In genomic region chr7:127110239-127111007, GRCm38 (mm10) we compare ENCODE assay signal across 8 mouse cellular contexts. TPM values are rescaled to one million over a fixed set of nuclear protein-coding genes. Genes with fewer than 3 reads are reported as not detected.
DNase-seq lines count a peak whose midpoint lies in the region; ATAC-seq and TF ChIP-seq lines count a peak whose summit lies in the region.

No protein-coding gene starts in this region.

- H3K36me3 ChIP-seq in embryonic facial prominence, embryonic 10.5 days (replicated peaks): no peaks in the 10 kb centered on the region
- H3K36me3 ChIP-seq in heart, embryonic 15.5 days: no peaks in the 10 kb centered on the region

- no peak overlapping the region for H3K4me3 ChIP-seq in embryonic facial prominence, embryonic 10.5 days
- H3K4me3 ChIP-seq in heart, embryonic 15.5 days: no peak overlapping the region
- H3K4me3 ChIP-seq in lung, adult 2 months (replicated peaks; ENCODE audit: extremely low read depth, low read depth, low read length): no peak overlapping the region
- H3K4me3 ChIP-seq in olfactory bulb, adult 2 months (ENCODE audit: insufficient read depth, low read depth, low read length): no peak overlapping the region

- no peak overlapping the region for H3K4me2 ChIP-seq in heart, embryonic 15.5 days

- TF ChIP-seq CTCF in lung, adult 2 months (IDR thresholded peaks at IDR 0.05; ENCODE audit: insufficient read depth, low read length): peak; percentile 92
- peak; percentile 53; the same call in 1 of the 2 replicates for TF ChIP-seq CTCF in olfactory bulb, adult 2 months (IDR thresholded peaks at IDR 0.05; ENCODE audit: insufficient read depth, low read depth, low read length)

- peak; percentile 42 for ATAC-seq in CD4-positive, CD25-positive, alpha-beta regulatory T cell, adult 4 months
- ATAC-seq in heart, embryonic 15.5 days (replicated peaks; ENCODE audit: insufficient number of reproducible peaks, insufficient read depth, low FRiP score, low read depth): peak; percentile 49; the same call in 1 of the 2 replicates

- WGBS in embryonic facial prominence, embryonic 10.5 days: 52% methylated on average over 18 of the region's 18 CpGs
- WGBS in heart, embryonic 15.5 days: 42% methylated on average over 18 of the region's 18 CpGs
- 38% methylated on average over 18 of the region's 18 CpGs for WGBS in lung, adult 2 months
- WGBS in olfactory bulb, adult 2 months: 37% methylated on average over 18 of the region's 18 CpGs

- H3K4me1 ChIP-seq in embryonic facial prominence, embryonic 10.5 days: peaks cover 23% of the 10 kb centered on the region
- 0 out of 2 replicates have a peak, but pooled peaks cover 8% of the 10 kb centered on the region for H3K4me1 ChIP-seq in heart, embryonic 15.5 days (replicated peaks)
- no peaks in the 10 kb centered on the region for H3K4me1 ChIP-seq in lung, adult 2 months (ENCODE audit: control insufficient read depth, insufficient read depth, low read length)
- H3K4me1 ChIP-seq in olfactory bulb, adult 2 months (ENCODE audit: control insufficient read depth, insufficient read depth, low read length): peaks cover 9% of the 10 kb centered on the region

- H3K27ac ChIP-seq in embryonic facial prominence, embryonic 10.5 days (replicated peaks): no peak overlapping the region
- H3K27ac ChIP-seq in heart, embryonic 15.5 days: no peak overlapping the region
- H3K27ac ChIP-seq in olfactory bulb, adult 2 months (ENCODE audit: insufficient read depth, low read depth, low read length): no peak overlapping the region

- TF ChIP-seq POLR2A in lung, adult 2 months (IDR thresholded peaks at IDR 0.05; ENCODE audit: borderline replicate concordance, extremely low read depth, low read depth, low read length): no peak
- TF ChIP-seq POLR2A in olfactory bulb, adult 2 months (IDR thresholded peaks at IDR 0.05; ENCODE audit: insufficient read depth, low read depth, low read length): no peak

- H3K9ac ChIP-seq in heart, embryonic 15.5 days: no peak overlapping the region

- H3K9me3 ChIP-seq in embryonic facial prominence, embryonic 10.5 days: no peaks in the 10 kb centered on the region
- no peaks in the 10 kb centered on the region for H3K9me3 ChIP-seq in heart, embryonic 15.5 days (replicated peaks)

- peak; percentile 85 for DNase-seq in adrenal gland, postnatal 14 days
- peak; percentile 78 for DNase-seq in embryonic facial prominence, embryonic 10.5 days (ENCODE audit: low spot score)
- peak; percentile 82 for DNase-seq in layer of hippocampus, adult 11-12 months (ENCODE audit: low spot score)
- peak; percentile 66 for DNase-seq in lung, adult 2 months
- peak; percentile 78 to 79 for DNase-seq in thymus, postnatal 36 days

- H3K27me3 ChIP-seq in embryonic facial prominence, embryonic 10.5 days (replicated peaks; ENCODE audit: low read depth, poor library complexity, severe bottlenecking): no peaks in the 10 kb centered on the region
- peaks cover 9% of the 10 kb centered on the region for H3K27me3 ChIP-seq in heart, embryonic 15.5 days

RNA-seq across cellular contexts. Expression of gene Qprt, which starts 11.6 kb away (rescaled TPM):
- polyA plus RNA-seq in CD4-positive, CD25-positive, alpha-beta regulatory T cell, adult 4 months (2017; shearing (Covaris generic)): 10 to 100 TPM in 1 of 2 experiments, 1 to 10 TPM in 1; 7.5 to 15.2 TPM
- 1.8 and 11.4 TPM in 2 replicates for total RNA-seq in adrenal gland, postnatal 14 days (2021)
- 3.7 and 4.1 TPM in 2 replicates for polyA plus RNA-seq in embryonic facial prominence, embryonic 10.5 days (2016; fragmentation: Nextera tagmentation; extraction: Ambion mirVana)
- 1.8 and 2.6 TPM in 2 replicates for polyA plus RNA-seq in heart, embryonic 15.5 days (2015; fragmentation: Nextera tagmentation; extraction: Ambion mirVana)
- polyA plus RNA-seq in lung, adult 2 months (2012; rRNA removed): 0.57 and 0.93 TPM in 2 replicates
- not detected in 2 replicates for polyA plus RNA-seq in olfactory bulb, adult 2 months (2012; ENCODE audit: insufficient read depth, insufficient read length, low replicate concordance, missing spikeins)

RNA-seq across cellular contexts. Expression of gene AI467606, which starts 19.3 kb away (rescaled TPM):
- 100 to 1,000 TPM; 274 to 321 TPM for polyA plus RNA-seq in CD4-positive, CD25-positive, alpha-beta regulatory T cell, adult 4 months (2017; shearing (Covaris generic))
- 1.3 and 5.7 TPM in 2 replicates for total RNA-seq in adrenal gland, postnatal 14 days (2021)
- 0.54 and 1.4 TPM in 2 replicates for polyA plus RNA-seq in embryonic facial prominence, embryonic 10.5 days (2016; fragmentation: Nextera tagmentation; extraction: Ambion mirVana)
- 1.6 and 6.7 TPM in 2 replicates for polyA plus RNA-seq in heart, embryonic 15.5 days (2015; fragmentation: Nextera tagmentation; extraction: Ambion mirVana)
- polyA plus RNA-seq in lung, adult 2 months (2012; rRNA removed): 45.0 and 49.9 TPM in 2 replicates
- not detected in 2 replicates for polyA plus RNA-seq in olfactory bulb, adult 2 months (2012; ENCODE audit: insufficient read depth, insufficient read length, low replicate concordance, missing spikeins)

RNA-seq across cellular contexts. Expression of gene Zg16, which starts 23.3 kb away (rescaled TPM):
- polyA plus RNA-seq in CD4-positive, CD25-positive, alpha-beta regulatory T cell, adult 4 months (2017; shearing (Covaris generic)): under 1 TPM in 1 of 2 experiments, not detected in 1; 0.81 TPM
- not detected in 2 replicates for total RNA-seq in adrenal gland, postnatal 14 days (2021)
- not detected in 2 replicates for polyA plus RNA-seq in embryonic facial prominence, embryonic 10.5 days (2016; fragmentation: Nextera tagmentation; extraction: Ambion mirVana)
- not detected in 2 replicates for polyA plus RNA-seq in heart, embryonic 15.5 days (2015; fragmentation: Nextera tagmentation; extraction: Ambion mirVana)
- polyA plus RNA-seq in lung, adult 2 months (2012; rRNA removed): 0.37 and 19.0 TPM in 2 replicates
- polyA plus RNA-seq in olfactory bulb, adult 2 months (2012; ENCODE audit: insufficient read depth, insufficient read length, low replicate concordance, missing spikeins): not detected in 2 replicates

RNA-seq across cellular contexts. Expression of gene Spn, which starts 27.2 kb away (rescaled TPM):
- polyA plus RNA-seq in CD4-positive, CD25-positive, alpha-beta regulatory T cell, adult 4 months (2017; shearing (Covaris generic)): 100 to 1,000 TPM; 101 to 103 TPM
- 1.4 and 7.9 TPM in 2 replicates for total RNA-seq in adrenal gland, postnatal 14 days (2021)
- polyA plus RNA-seq in embryonic facial prominence, embryonic 10.5 days (2016; fragmentation: Nextera tagmentation; extraction: Ambion mirVana): 0.04 and 0.09 TPM in 2 replicates
- polyA plus RNA-seq in heart, embryonic 15.5 days (2015; fragmentation: Nextera tagmentation; extraction: Ambion mirVana): 0.23 and 1.5 TPM in 2 replicates
- 11.8 and 13.2 TPM in 2 replicates for polyA plus RNA-seq in lung, adult 2 months (2012; rRNA removed)
- not detected in 2 replicates for polyA plus RNA-seq in olfactory bulb, adult 2 months (2012; ENCODE audit: insufficient read depth, insufficient read length, low replicate concordance, missing spikeins)
